Mouse (Mus musculus) midbrain, embryonic 10.5 days (tissue): ENCODE results near the gene Msmb. TPM values are rescaled to one million over a fixed set of nuclear protein-coding genes. Genes with fewer than 3 reads are reported as not detected.
"Not testable (repeated sequence)": the region's sequence is repeated elsewhere in the genome, so short reads cannot be mapped to it uniquely, and the experiment has no call there.

Experiments
- DNase-seq: peaks from one replicate; pipeline ENCODE4 v3.0.0-alpha.2; 2017; ENCODE audit warnings: low spot score
- H3K27ac ChIP-seq: fragments of 300-500 bp; sonication (generic); replicated peaks from 2 replicates; pipeline ENCODE4 v1.5.1; 2016; ENCODE audit warnings: mild to moderate bottlenecking
- H3K27me3 ChIP-seq: fragments of 300-500 bp; sonication (generic); 2 replicates; pipeline ENCODE4 v1.6.1; 2016; ENCODE audit warnings: low read depth, mild to moderate bottlenecking; ENCODE audit not compliant: poor library complexity, severe bottlenecking
- H3K36me3 ChIP-seq: fragments of 300-500 bp; sonication (generic); 2 replicates; pipeline ENCODE4 v1.6.1; 2016; ENCODE audit warnings: mild to moderate bottlenecking, moderate library complexity
- H3K4me1 ChIP-seq: fragments of 300-500 bp; sonication (generic); 2 replicates; pipeline ENCODE4 v1.6.1; 2016
- H3K4me3 ChIP-seq: fragments of 300-500 bp; sonication (generic); 2 replicates; pipeline ENCODE4 v1.5.1; 2016; ENCODE audit warnings: mild to moderate bottlenecking, moderate library complexity
- H3K9me3 ChIP-seq: fragments of 300-500 bp; sonication (generic); replicated peaks from 2 replicates; pipeline ENCODE4 v1.6.1; 2016; ENCODE audit warnings: mild to moderate bottlenecking
- WGBS: fragments of 180-500 bp; shearing (Covaris S2); methylation state at CpG from one replicate; pipeline ENCODE4 v1.1.7; 2016; 5-methylcytosine and 5-hydroxymethylcytosine counted together
- polyA plus RNA-seq: library from polyadenylated mRNA; unstranded; fragments of >200 nt; fragmentation: Nextera tagmentation; extraction: Ambion mirVana; gene quantifications from 2 replicates; pipeline ENCODE4 v1.2.1, GENCODE M21; 2016

Msmb gene
- not detected in 2 replicates for polyA plus RNA-seq

DNA sequence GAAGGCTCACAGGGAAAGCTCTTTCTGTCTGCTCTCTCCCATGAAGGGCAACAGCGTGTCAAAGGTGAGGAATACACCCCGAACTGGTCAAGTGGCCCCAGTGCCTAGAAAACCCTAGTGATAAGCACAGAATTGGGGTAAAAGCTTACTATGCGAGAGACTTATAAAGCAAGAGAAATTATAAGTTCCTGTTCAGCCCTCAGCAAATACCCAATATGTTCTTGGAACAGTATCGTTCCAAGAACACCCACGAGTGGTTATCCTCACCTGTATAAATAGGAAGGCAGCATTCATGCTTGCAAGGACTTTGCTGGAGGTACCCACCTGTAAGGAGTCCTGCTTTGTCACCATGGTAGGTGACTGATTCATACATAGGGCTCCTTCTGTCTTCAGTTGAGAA lies at the start of gene Msmb:
Gene Msmb, plus strand, starts transcription at position 301 of the 400 bp plus-strand sequence.
- H3K9me3 ChIP-seq, result peaks cover 1% of the 10 kb centered on the region; the same call in 1 of the 2 replicates
- H3K4me3 ChIP-seq, result no peak within 1 kb of the TSS
- H3K36me3 ChIP-seq, result no peaks in the 10 kb centered on the region
- no peak for DNase-seq
- no peaks in the 10 kb centered on the region for H3K4me1 ChIP-seq
- H3K27me3 ChIP-seq, result no peaks in the 10 kb centered on the region
- 88% methylated on average over 5 of the region's 5 CpGs for WGBS
- H3K27ac ChIP-seq, result no peak within 1 kb of the TSS

DNA sequence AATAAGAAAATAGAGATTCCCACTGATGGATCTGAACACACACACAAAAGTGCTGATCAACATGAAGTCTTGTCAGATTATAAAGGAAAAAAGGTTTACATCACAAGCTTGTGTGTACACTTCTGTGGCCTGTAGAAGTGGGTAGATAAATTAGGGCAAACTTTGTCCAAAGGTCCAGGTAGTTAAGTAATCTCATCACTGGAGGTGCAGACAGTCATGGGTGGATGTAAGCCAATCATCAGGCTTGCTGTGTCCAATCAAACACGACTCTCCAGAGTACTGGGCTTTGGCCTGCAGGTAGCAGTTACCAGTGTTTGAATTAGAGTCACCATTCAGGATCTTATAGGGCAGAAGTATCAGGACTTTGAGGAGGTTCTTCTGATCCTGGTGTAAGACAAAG lies 48.8 kb upstream of the Msmb start:
- Histone ChIP-seq H3K4me1 (no peaks in the 10 kb centered on the region), H3K4me3 (no peak overlapping the region), H3K36me3 (peaks cover 66% of the 10 kb centered on the region), H3K27ac (no peak overlapping the region), H3K27me3 (no peaks in the 10 kb centered on the region), H3K9me3 (no peaks in the 10 kb centered on the region)
- 74% methylated on average over 1 of the region's 1 CpGs for WGBS
- DNase-seq, result no peak

DNA sequence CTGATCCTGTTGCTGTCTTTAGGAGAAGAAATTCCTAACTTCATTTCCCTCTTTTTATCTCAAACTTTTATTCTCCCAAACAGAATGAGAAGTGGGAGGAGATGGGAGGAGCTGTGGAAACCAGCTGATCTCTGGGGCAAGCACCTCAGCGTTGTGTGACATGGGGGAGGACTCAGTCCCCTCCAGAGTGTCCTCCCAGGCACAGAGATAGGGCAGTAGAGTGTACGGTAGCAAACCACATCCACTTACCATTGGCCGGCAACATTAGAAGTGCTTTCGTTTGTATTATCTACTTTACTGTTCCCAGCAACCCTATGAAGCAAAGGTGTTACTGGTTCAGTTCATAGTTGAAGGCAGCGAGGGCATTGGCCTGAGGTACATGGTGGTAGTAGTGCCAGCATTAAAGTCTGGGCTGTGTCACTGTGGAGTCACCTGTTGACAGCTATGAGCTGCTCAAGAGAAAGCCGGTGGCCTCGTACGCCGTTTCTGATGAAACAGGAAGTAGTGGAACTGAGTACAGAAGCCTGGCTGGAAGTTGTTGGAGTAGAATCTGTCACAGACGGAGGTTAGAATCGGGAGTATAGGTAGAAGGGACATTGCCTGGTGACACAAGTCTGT lies 48.2 kb upstream of the Msmb start:
- Histone ChIP-seq H3K36me3 (peaks cover 72% of the 10 kb centered on the region), H3K27ac (no peak overlapping the region), H3K9me3 (no peaks in the 10 kb centered on the region), H3K27me3 (no peaks in the 10 kb centered on the region), H3K4me1 (no peaks in the 10 kb centered on the region), H3K4me3 (no peak overlapping the region)
- no peak for DNase-seq
- WGBS, result 89% methylated on average over 11 of the region's 11 CpGs

DNA sequence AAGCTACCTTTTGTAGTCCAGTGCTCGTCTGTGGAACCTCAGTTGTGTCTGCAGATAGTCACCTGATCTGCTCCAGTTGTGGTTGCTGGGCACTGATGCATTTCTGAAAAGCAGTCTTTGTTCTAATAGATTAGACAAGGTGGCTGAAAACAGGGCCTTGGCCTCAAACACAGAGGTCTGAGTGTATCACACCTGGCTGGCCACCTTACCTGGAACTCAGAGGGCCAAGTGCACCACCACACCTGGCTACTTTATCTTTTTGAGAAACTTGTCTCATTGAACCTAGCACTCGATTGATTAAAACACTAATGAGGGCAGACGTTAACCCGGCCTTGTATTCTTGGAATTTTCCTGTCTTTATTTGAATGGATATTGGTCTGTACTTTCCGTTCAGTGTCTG lies 46.2 kb upstream of the Msmb start:
- Histone ChIP-seq H3K27ac (no peak overlapping the region), H3K27me3 (no peaks in the 10 kb centered on the region), H3K36me3 (peaks cover 93% of the 10 kb centered on the region), H3K9me3 (no peaks in the 10 kb centered on the region), H3K4me3 (no peak overlapping the region), H3K4me1 (no peaks in the 10 kb centered on the region)
- 91% methylated on average over 5 of the region's 5 CpGs for WGBS
- DNase-seq, result no peak

DNA sequence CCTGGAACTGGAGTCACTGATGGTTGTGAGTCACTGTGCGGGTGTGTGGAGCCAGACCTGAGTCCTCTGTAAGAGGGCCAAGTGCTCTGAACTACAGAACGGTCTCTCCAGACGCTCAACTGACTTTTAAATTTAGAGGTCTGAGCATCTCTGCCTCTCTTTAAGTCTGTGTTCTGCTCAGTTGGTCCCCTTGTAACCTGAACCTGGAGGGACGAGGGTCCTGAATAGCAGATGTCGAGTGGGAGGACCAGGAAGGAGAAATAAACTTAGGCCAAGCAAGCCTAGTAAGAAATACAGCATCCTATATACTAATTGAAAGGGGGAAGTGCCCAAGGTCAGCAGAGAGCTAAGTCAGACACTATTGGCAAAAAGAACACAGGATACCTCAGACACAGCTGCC lies 45.1 kb upstream of the Msmb start:
- Histone ChIP-seq H3K27ac (no peak overlapping the region), H3K9me3 (no peaks in the 10 kb centered on the region), H3K4me1 (no peaks in the 10 kb centered on the region), H3K27me3 (no peaks in the 10 kb centered on the region), H3K36me3 (peaks cover 94% of the 10 kb centered on the region), H3K4me3 (no peak overlapping the region)
- 91% methylated on average over 5 of the region's 5 CpGs for WGBS
- DNase-seq, result no peak

DNA sequence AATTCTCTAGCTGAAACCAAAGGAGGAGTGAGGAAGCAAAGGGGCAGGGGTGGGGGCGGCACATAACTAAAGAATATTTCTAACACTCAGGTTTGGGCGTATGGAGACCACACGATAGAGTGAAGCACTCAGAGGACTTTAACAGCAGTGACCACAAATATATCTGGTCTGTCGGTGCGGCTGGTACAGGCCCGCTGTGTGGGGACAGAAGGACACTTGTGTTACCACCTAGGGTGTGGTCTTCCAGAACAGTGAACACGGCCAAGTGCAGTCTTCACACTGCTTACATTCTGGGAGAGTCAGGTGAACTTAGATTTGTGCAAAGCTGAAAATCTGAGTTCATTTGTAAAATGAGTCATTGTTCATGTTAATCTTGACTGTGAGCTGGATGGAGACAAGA lies 44.1 kb upstream of the Msmb start:
- Histone ChIP-seq H3K36me3 (peaks cover 94% of the 10 kb centered on the region), H3K27me3 (no peaks in the 10 kb centered on the region), H3K4me1 (no peaks in the 10 kb centered on the region), H3K27ac (no peak overlapping the region), H3K4me3 (no peak overlapping the region), H3K9me3 (no peaks in the 10 kb centered on the region)
- WGBS, result 96% methylated on average over 7 of the region's 7 CpGs
- DNase-seq, result no peak

DNA sequence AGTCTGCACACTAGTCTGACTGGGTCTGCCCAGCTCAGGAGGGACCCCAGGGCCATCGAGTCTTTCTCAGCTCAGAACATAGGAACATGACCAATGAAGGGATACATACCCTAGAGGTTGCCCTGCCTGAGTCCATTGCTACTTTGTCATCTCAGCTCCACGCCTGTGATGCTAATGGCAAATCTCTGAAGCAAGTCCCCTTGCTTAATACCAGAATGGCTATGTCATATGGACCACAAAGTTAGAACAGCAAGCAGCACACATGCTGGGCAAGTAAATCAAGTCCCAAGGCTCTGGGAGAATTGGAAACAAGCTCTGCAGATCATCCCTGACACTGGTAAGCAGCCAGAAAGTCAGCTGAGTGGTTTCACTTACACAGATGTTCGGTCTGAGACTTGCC lies 42.9 kb upstream of the Msmb start:
- 92% methylated on average over 3 of the region's 3 CpGs for WGBS
- Histone ChIP-seq H3K4me3 (no peak overlapping the region), H3K36me3 (peaks cover 93% of the 10 kb centered on the region), H3K9me3 (no peaks in the 10 kb centered on the region), H3K27ac (no peak overlapping the region), H3K27me3 (no peaks in the 10 kb centered on the region), H3K4me1 (no peaks in the 10 kb centered on the region)
- DNase-seq, result no peak

DNA sequence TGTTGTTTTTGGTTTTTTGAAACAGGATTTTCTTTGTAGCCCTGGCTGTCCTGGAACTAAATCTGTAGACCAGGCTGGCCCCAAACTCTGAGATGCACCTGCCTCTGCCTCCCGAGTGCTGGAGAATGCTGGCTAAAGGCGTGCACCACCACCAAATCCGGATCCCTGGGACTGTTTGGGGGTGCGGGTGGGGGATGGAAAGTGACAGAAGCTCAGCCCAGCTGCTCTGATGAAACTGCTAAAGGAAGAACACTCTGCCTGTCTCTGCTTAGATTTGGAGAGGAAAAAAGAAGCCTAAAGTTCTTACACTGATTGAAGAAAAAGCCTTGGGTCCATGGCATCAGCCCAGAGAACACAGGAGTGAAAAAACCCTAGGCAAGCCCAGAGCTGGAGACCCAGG lies 38.3 kb upstream of the Msmb start:
- H3K27me3 ChIP-seq, result no peaks in the 10 kb centered on the region
- H3K4me3 ChIP-seq, result no peak overlapping the region
- no peaks in the 10 kb centered on the region for H3K4me1 ChIP-seq
- H3K27ac ChIP-seq, result no peak overlapping the region
- peaks cover 53% of the 10 kb centered on the region for H3K36me3 ChIP-seq
- WGBS, result 90% methylated on average over 4 of the region's 4 CpGs
- no peak for DNase-seq
- H3K9me3 ChIP-seq, result no peaks in the 10 kb centered on the region

DNA sequence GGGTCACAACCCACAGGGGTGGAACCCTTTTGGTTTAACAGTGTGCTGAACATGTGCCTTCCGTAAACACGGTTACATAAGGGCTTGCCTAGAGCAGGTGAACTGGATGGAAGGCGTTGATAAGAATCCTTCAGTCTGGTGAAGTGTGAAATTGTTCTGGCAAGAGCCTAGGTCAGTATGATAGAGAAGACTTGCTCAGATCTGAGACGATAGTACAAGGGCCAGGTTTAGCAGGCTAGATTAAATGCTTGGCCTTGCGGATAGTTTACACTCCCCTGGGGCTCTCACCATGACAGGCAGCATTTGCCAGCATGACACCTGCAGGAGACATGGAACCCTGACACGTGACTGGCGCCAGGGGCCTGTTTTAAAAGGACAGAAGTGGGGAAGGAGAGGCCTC lies 36.2 kb upstream of the Msmb start:
- Histone ChIP-seq H3K9me3 (no peaks in the 10 kb centered on the region), H3K4me3 (no peak overlapping the region), H3K27ac (no peak overlapping the region), H3K27me3 (no peaks in the 10 kb centered on the region), H3K4me1 (no peaks in the 10 kb centered on the region), H3K36me3 (peaks cover 32% of the 10 kb centered on the region)
- no peak for DNase-seq
- 69% methylated on average over 7 of the region's 7 CpGs for WGBS

DNA sequence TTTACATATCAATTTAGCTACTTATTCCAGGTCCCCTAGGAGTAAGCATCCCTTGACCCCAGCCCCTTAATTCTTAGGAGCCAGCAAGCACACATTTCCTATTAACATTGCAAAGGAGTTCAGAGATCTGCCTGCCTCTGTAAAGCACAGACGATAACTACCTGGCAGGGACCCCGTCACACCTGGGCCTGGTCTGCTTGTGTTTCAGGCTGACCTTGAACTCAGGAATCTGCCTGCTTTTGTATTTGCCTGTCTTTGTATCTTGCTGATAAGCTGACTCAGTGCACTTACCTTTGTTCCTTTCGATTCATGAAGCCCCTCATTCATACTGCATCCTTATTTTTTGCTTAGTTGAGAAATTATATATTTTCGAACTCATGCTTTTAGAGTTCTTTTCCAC lies 34.9 kb upstream of the Msmb start:
- no peak for DNase-seq
- 89% methylated on average over 4 of the region's 4 CpGs for WGBS

DNA sequence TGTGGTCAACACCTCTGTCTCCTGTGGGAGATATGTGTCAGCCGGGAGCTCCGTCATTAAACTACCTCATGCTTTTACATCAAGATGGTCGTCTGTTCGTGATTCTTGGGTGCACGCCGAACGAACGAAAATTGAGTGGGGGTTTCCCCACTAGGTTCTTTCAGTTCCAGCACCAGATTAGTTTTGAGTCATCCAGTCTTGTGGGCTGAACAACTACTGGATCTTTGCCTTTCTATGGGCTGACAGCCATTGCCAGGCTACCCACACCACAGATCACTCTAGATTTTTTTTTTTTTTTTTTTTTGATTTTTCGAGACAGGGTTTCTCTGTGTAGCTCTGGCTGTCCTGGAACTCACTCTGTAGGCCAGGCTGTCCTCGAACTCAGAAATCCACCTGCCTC lies 29.7 kb upstream of the Msmb start:
- not testable (repeated sequence) for H3K27ac ChIP-seq, H3K36me3 ChIP-seq, H3K4me1 ChIP-seq, H3K27me3 ChIP-seq, H3K4me3 ChIP-seq, DNase-seq, H3K9me3 ChIP-seq
- 88% methylated on average over 10 of the region's 10 CpGs for WGBS

More for the DNA sequence above, 34.9 kb upstream of the Msmb start:
- H3K4me1 ChIP-seq, result no peaks in the 10 kb centered on the region
- no peak overlapping the region for H3K27ac ChIP-seq
- H3K36me3 ChIP-seq, result peaks cover 23% of the 10 kb centered on the region
- H3K4me3 ChIP-seq, result no peak overlapping the region
- no peaks in the 10 kb centered on the region for H3K27me3 ChIP-seq
- no peaks in the 10 kb centered on the region for H3K9me3 ChIP-seq

DNA sequence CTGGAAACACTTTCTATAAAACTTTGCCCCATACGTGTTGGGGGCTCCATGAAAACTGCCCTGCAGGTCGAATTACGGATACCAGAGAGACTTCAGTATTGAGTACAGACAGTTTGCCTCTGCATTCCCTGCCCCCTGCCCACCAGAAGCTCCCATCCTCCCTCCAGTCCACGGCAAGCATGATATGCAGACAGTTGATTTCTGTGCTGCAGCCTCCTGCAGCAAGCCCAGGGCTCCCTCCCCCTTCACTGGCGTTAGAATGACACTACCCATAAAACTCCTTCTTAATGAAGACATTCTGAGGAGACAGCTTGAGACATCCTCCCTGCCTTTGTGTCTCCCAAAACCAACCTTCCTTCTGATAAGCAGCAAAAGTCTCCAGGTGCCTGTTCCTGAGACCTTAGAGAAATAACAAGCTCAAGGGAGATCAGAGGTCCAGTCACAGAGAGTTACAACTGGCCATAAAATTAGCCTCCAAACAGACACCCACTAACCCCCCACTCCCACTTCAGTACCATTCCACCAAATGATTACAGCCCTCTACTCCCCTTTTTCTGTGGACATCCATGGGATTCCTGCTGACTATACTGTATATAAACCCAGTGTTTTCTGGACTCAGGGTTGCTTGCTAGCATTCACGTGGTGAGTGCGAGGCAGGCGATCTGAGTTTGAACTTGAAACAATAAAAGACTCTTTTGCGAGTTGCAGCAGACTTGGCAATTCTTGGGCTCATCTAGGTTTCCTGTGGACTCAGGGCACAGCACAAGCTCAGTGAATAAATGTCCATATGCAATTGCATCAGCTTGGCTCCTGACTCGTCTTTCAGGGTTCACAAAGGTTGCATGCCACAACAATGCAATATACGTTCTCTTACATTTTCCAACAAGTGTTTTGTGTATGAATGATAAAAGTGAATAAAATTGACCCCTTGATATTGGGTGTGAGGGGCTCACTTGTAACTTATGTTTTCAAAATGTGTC lies 20.6 kb upstream of the Msmb start:
- Histone ChIP-seq H3K27me3 (no peaks in the 10 kb centered on the region), H3K4me1 (no peaks in the 10 kb centered on the region)
- 77% methylated on average over 11 of the region's 11 CpGs for WGBS

DNA sequence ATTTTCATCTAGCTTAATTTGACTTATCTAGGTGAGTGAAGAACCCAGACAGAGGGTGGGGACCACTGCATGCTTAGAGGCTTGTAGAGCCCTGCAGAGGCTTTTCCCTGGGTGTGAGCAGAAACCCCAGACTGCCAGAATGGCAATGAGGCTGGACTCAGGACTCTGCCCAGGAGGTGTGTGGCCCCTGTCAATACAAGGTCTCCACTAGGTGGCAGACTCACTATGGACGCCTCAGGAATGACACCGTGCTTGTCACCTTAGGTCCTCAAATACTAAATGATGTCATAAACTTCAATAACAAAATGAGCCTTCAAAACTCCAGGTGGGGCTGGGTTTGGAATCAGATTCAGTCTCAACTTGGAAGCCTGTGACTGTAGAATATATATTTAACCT lies 19.9 kb upstream of the Msmb start:
- Histone ChIP-seq H3K27ac (no peak overlapping the region), H3K27me3 (no peaks in the 10 kb centered on the region), H3K4me3 (no peak overlapping the region), H3K9me3 (no peaks in the 10 kb centered on the region), H3K36me3 (no peaks in the 10 kb centered on the region), H3K4me1 (no peaks in the 10 kb centered on the region)
- WGBS, result 51% methylated on average over 2 of the region's 2 CpGs
- DNase-seq, result peak; percentile 18

More for the DNA sequence above, 20.6 kb upstream of the Msmb start:
- Histone ChIP-seq H3K27ac (no peak overlapping the region), H3K4me3 (no peak overlapping the region), H3K36me3 (no peaks in the 10 kb centered on the region), H3K9me3 (no peaks in the 10 kb centered on the region)
- DNase-seq, result no peak
